Mouse (Mus musculus) hindbrain, postnatal 0 days (tissue): ENCODE results near the gene Rwdd2a. TPM values are rescaled to one million over a fixed set of nuclear protein-coding genes. Genes with fewer than 3 reads are reported as not detected.

Experiments
- ATAC-seq: fragments of 200-750 bp; cut with Nextera tagmentation; 2 replicates; pipeline ENCODE4 v1.8.0; 2017; ENCODE audit warnings: mild to moderate bottlenecking, moderate TSS enrichment, moderate library complexity
- DNase-seq: peaks from one replicate; pipeline ENCODE4 v3.0.0-alpha.2; 2015; ENCODE audit warnings: low spot score
- H3K27ac ChIP-seq: fragments of 300-500 bp; sonication (generic); 2 replicates; pipeline ENCODE4 v1.5.1; 2014; ENCODE audit warnings: mild to moderate bottlenecking
- H3K27me3 ChIP-seq: fragments of 300-500 bp; sonication (generic); 2 replicates; pipeline ENCODE4 v1.6.1; 2014; ENCODE audit warnings: low read length, mixed read lengths; ENCODE audit not compliant: insufficient read depth
- H3K36me3 ChIP-seq: fragments of 300-500 bp; sonication (generic); 2 replicates; pipeline ENCODE4 v1.6.1; 2014; ENCODE audit warnings: low read length, mixed read lengths; ENCODE audit not compliant: insufficient read depth
- H3K4me1 ChIP-seq: fragments of 300-500 bp; sonication (generic); 2 replicates; pipeline ENCODE4 v1.6.1; 2014; ENCODE audit warnings: antibody characterized with exemption, low read length, mixed read lengths; ENCODE audit not compliant: insufficient read depth
- H3K4me2 ChIP-seq: fragments of 300-500 bp; sonication (generic); 2 replicates; pipeline ENCODE4 v1.6.1; 2014; ENCODE audit warnings: low read depth, mild to moderate bottlenecking, low read length, moderate library complexity, mixed read lengths
- H3K4me3 ChIP-seq: fragments of 300-500 bp; sonication (generic); 2 replicates; pipeline ENCODE4 v1.5.1; 2014; ENCODE audit warnings: low read length
- H3K9ac ChIP-seq: fragments of 300-500 bp; sonication (generic); replicated peaks from 2 replicates; pipeline ENCODE4 v1.6.1; 2014; ENCODE audit warnings: mild to moderate bottlenecking, low read length, moderate library complexity, mixed read lengths
- H3K9me3 ChIP-seq: fragments of 300-500 bp; sonication (generic); 2 replicates; pipeline ENCODE4 v1.6.1; 2016; ENCODE audit warnings: low read length, mixed read lengths
- CTCF ChIP-seq: IDR thresholded peaks from 2 replicates; pipeline ENCODE4 v1.5.1; 2016; ENCODE audit warnings: antibody characterized with exemption, control low read depth, low read depth
- WGBS: fragments of 180-500 bp; shearing (Covaris S2); extraction: QIAGEN DNeasy Blood & Tissue Kit; methylation state at CpG from one replicate; pipeline ENCODE4 v1.1.7; 2014; 5-methylcytosine and 5-hydroxymethylcytosine counted together
- polyA plus RNA-seq: library from polyadenylated mRNA; unstranded; fragments of >200 nt; fragmentation: Nextera tagmentation; extraction: Ambion mirVana; gene quantifications from 2 replicates; pipeline ENCODE4 v1.2.1, GENCODE M21; 2015
- total RNA-seq: library from RNA; depleted of rRNA; stranded (reverse); fragments of >200 nt; gene quantifications from 2 replicates; pipeline ENCODE4 v1.2.3, GENCODE M21; 2014

The Rwdd2a gene
- total and polyA plus RNA-seq, 2 experiments from 2014 or later, result 35.4 to 82.4 TPM

DNA sequence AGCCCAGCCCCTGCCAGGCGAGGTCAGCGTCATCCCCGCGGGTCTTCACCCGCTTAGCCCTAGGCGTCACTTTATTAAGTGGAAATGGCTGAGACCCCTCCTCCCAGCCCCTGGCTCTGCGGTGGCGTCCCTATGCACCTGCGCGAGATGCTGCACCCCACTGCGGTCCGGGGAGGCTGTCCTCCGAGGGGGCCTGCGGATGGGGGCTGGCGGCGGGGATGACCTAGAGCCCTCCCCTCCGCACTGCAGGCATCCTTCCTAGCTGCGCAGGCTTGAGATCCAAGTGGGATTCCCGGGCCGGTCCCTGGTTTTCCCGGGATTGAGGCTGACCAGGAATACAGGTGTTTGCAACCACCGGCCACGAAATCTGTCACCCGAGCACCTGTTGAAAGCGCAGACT, 405 bp downstream of the Rwdd2a start:
- Histone ChIP-seq H3K9ac (peak overlapping the region; percentile 70), H3K4me1 (peaks cover 7% of the 10 kb centered on the region), H3K4me3 (peak overlapping the region; percentile 73), H3K36me3 (peaks cover 3% of the 10 kb centered on the region; the same call in 1 of the 2 replicates), H3K27me3 (no peaks in the 10 kb centered on the region), H3K27ac (peak overlapping the region; percentile 73), H3K4me2 (peak overlapping the region; percentile 99), H3K9me3 (no peaks in the 10 kb centered on the region)
- DNase-seq (peak; percentile 42), ATAC-seq (peak; percentile 55)
- WGBS, result under 1% methylated on average over 25 of the region's 25 CpGs
- TF ChIP-seq CTCF, result no peak

DNA sequence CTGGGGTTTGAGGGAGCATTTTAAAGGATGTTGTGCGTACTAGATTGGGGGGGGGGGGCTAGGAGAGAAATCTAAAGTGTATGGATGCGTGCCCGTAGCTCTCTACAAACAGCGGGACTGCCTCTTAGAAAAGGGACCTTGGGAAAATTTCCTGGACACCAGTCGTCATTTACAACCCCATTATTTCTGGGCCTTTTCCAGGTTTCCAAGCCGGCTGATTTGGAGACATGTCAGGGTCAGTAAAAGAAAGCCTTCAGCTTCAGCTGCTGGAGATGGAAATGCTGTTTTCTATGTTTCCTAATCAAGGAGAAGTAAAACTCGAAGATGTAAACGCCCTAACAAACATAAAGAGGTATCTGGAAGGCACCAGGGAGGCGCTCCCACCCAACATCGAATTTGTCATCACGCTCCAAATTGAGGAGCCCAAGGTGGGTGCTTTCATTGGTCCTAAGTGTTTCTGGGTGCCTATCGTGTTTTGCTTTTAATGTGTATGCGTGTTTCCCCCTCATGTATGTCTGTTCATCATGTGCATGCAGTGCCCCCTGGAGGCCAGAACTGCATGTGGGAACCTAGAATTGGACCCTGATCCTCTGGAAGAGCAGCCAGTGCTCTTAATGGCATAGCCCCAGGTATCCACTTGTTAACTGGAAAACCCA, 973 bp downstream of the Rwdd2a start:
- 7% methylated on average over 13 of the region's 13 CpGs for WGBS
- peak overlapping the region; percentile 73 for H3K4me3 ChIP-seq
- H3K4me2 ChIP-seq, result peak overlapping the region; percentile 99
- DNase-seq, result peak; percentile 86
- H3K4me1 ChIP-seq, result peaks cover 7% of the 10 kb centered on the region
- peak overlapping the region; percentile 70 for H3K9ac ChIP-seq
- no peak for ATAC-seq
- no peaks in the 10 kb centered on the region for H3K27me3 ChIP-seq
- no peaks in the 10 kb centered on the region for H3K9me3 ChIP-seq
- H3K27ac ChIP-seq, result peak overlapping the region; percentile 8; the same call in 1 of the 2 replicates
- peaks cover 3% of the 10 kb centered on the region; the same call in 1 of the 2 replicates for H3K36me3 ChIP-seq
- TF ChIP-seq CTCF, result peak; percentile 87

DNA sequence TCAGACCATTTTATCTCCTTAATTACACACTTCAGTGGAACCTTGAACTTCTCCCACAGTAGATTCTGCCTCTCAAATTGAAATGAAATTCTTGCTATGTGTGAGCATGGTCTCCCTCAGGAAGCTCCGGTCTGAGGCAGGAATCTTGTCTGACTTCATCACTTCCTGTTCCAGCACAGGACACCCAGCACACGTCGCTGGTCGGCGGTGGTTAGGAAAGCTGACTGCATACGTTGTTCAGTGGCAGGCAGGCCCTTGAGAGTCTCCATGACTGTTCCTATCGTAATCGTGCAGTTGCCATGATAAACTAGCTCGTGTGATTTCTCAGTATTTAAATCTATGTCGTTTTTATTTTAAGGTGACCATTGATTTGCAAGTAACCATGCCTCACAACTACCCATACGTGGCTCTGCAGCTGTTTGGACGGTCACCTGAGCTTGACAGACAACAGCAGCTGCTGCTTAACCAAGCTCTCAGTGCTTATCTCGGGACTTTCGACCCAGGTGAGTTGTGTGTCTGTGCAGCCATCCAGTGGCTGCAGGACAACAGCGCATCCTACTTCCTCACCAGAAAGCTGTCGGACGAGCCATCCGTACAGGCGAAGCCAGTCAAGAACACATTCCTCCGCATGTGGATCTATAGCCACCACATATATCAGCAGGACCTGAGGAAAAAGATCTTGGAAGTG, 2.0 kb downstream of the Rwdd2a start:
- H3K9me3 ChIP-seq, result no peaks in the 10 kb centered on the region
- no peaks in the 10 kb centered on the region for H3K36me3 ChIP-seq
- WGBS, result 90% methylated on average over 20 of the region's 20 CpGs
- 0 out of 2 replicates have a peak overlapping the region, but pooled peaks have one; percentile 99 for H3K4me2 ChIP-seq
- DNase-seq, result no peak
- TF ChIP-seq CTCF, result no peak
- no peak overlapping the region for H3K9ac ChIP-seq
- H3K27me3 ChIP-seq, result no peaks in the 10 kb centered on the region
- no peak overlapping the region for H3K4me3 ChIP-seq
- no peak for ATAC-seq
- H3K4me1 ChIP-seq, result peaks cover 7% of the 10 kb centered on the region
- no peak overlapping the region for H3K27ac ChIP-seq

GRCm38 (mm10) chr9:86575178-86575577, 3.4 kb downstream of the Rwdd2a start:
- Histone ChIP-seq H3K4me2 (no peak overlapping the region), H3K27me3 (no peaks in the 10 kb centered on the region), H3K36me3 (no peaks in the 10 kb centered on the region), H3K9me3 (no peaks in the 10 kb centered on the region), H3K27ac (no peak overlapping the region), H3K4me3 (no peak overlapping the region), H3K9ac (no peak overlapping the region), H3K4me1 (peaks cover 7% of the 10 kb centered on the region)
- DNase-seq (no peak), ATAC-seq (no peak)
- TF ChIP-seq CTCF, result no peak
- WGBS, result 93% methylated on average over 6 of the region's 6 CpGs

GRCm38 (mm10) chr9:86579657-86580056, 7.9 kb downstream of the Rwdd2a start:
- no peak overlapping the region for H3K4me3 ChIP-seq
- H3K36me3 ChIP-seq, result no peaks in the 10 kb centered on the region
- no peak overlapping the region for H3K27ac ChIP-seq
- H3K9me3 ChIP-seq, result no peaks in the 10 kb centered on the region
- H3K4me1 ChIP-seq, result no peaks in the 10 kb centered on the region
- ATAC-seq (no peak), DNase-seq (no peak)
- 91% methylated on average over 10 of the region's 10 CpGs for WGBS
- no peak overlapping the region for H3K9ac ChIP-seq
- no peaks in the 10 kb centered on the region for H3K27me3 ChIP-seq
- H3K4me2 ChIP-seq, result no peak overlapping the region
- TF ChIP-seq CTCF, result no peak

DNA sequence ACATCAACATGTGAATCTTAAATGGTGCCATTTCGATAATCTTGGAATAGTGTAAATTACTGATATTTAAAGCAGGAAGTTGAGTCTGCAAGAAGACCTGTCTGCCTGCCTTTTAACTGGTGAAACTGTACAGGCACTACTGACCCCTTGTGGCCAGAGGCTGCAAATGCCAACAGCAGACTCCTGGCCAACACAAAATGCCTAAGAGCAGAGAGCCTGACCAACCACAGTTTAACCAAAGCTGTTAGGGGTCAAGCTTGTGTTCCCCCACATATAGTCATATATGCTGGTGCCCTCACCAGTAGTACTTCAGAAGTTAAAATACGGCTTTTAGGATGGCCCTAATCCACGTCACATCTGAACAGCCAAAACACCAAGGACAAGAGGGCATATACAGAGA, 11.9 kb downstream of the Rwdd2a start:
- peak; percentile 61; the same call in 1 of the 2 replicates for ATAC-seq
- 57% methylated on average over 3 of the region's 3 CpGs for WGBS

More for the DNA sequence above, 11.9 kb downstream of the Rwdd2a start:
- Histone ChIP-seq H3K4me1 (no peaks in the 10 kb centered on the region), H3K27me3 (no peaks in the 10 kb centered on the region), H3K36me3 (no peaks in the 10 kb centered on the region), H3K27ac (no peak overlapping the region), H3K9me3 (no peaks in the 10 kb centered on the region), H3K9ac (no peak overlapping the region), H3K4me3 (no peak overlapping the region), H3K4me2 (no peak overlapping the region)
- peak; percentile 91 for TF ChIP-seq CTCF
- peak; percentile 82 for DNase-seq
